Comparison of ENCODE assay signal across 25 mouse cellular contexts in the genomic region with DNA sequence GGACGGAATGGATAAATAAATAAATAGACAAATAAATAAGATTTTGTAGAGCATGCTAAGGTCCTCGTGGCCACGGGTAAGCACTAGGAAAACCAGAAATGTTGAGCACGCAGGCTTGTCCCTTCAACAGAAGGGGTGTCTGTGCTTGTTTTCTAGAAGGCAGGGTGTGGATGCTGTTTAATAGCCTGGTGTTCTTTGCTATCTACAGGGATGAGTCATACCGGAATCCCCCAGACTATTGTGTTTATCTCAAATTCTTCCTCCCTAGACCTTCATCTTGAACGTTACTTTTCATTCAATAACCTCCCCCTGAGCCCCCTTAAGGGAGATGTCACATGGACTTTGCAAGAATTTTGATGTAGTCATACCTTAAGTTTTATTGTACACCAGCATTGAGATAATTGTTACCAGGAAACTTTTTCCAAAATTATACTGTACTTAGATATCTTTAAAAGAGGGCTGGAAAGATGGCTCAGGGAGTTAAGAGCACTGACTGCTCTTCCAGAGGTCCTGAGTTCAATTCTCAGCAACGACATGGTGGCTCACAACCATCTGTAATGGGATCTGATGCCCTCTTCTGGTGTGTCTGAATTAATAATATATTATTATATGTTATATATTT. TPM values are rescaled to one million over a fixed set of nuclear protein-coding genes. Genes with fewer than 3 reads are reported as not detected.
A peak's percentile ranks its signal among the peaks of the same experiment; 100 is the strongest.
DNase-seq lines count a peak whose midpoint lies in the region; ATAC-seq and TF ChIP-seq lines count a peak whose summit lies in the region.
"Had no signal": no experiment of that assay in that cellular context is flagged by ENCODE, and none has a peak within 500 bp of the region (broad histone marks: within the 10 kb centered on the region; RNA-seq: fewer than 3 reads in every experiment).

No protein-coding gene starts in this region.

- H3K36me3 ChIP-seq in MEL (ENCODE audit: control insufficient read depth in 1 of 2, insufficient read depth in 2 of 2, low read length in 2 of 2), result peaks cover 0 to 25% of the 10 kb centered on the region in 2 experiments; a peak in 2 of 4 replicates
- H3K36me3 ChIP-seq in intestine, embryonic 16.5 days (ENCODE audit: control insufficient read depth, insufficient read depth, low read length), result no peaks in the 10 kb centered on the region
- no peaks in the 10 kb centered on the region for H3K36me3 ChIP-seq in midbrain, embryonic 10.5 days
- H3K36me3 ChIP-seq: embryonic facial prominence, embryonic 13.5 days; embryonic facial prominence, embryonic 15.5 days; forebrain, embryonic 10.5 days; forebrain, embryonic 12.5 days; G1E had no signal

- peak; percentile 82 to 98 for TF ChIP-seq EP300 in MEL (IDR thresholded peaks at IDR 0.05; ENCODE audit: low read depth in 1 of 2, low read length in 2 of 2)

- no peak overlapping the region for H3K4me2 ChIP-seq in intestine, embryonic 16.5 days (ENCODE audit: low read depth, low read length)
- H3K4me2 ChIP-seq: embryonic facial prominence, embryonic 13.5 days; embryonic facial prominence, embryonic 15.5 days; forebrain, embryonic 12.5 days had no signal

- peak overlapping the region in 1 of 2 experiments; percentile 21; a peak in 3 of 4 replicates for H3K4me3 ChIP-seq in MEL (ENCODE audit: control insufficient read depth in 1 of 2, insufficient read depth in 1 of 2, low read depth in 2 of 2, low read length in 2 of 2)
- no peak overlapping the region for H3K4me3 ChIP-seq in intestine, embryonic 16.5 days (ENCODE audit: low read length)
- H3K4me3 ChIP-seq in midbrain, embryonic 10.5 days, result no peak overlapping the region
- H3K4me3 ChIP-seq: embryonic facial prominence, embryonic 13.5 days; embryonic facial prominence, embryonic 15.5 days; erythroblast, embryonic 14.5 days; forebrain, embryonic 10.5 days; forebrain, embryonic 12.5 days had no signal

- H3K4me1 ChIP-seq in MEL (ENCODE audit: control insufficient read depth in 1 of 2, insufficient read depth in 2 of 2, low read length in 2 of 2), result peaks cover 15 to 21% of the 10 kb centered on the region in 2 experiments
- H3K4me1 ChIP-seq in intestine, embryonic 16.5 days (ENCODE audit: control insufficient read depth, insufficient read depth, low read length), result no peaks in the 10 kb centered on the region
- H3K4me1 ChIP-seq in midbrain, embryonic 10.5 days, result peaks cover 7% of the 10 kb centered on the region

- no peaks in the 10 kb centered on the region for H3K9me3 ChIP-seq in MEL (replicated peaks; ENCODE audit: insufficient read depth, low read length)
- H3K9me3 ChIP-seq in intestine, embryonic 16.5 days (ENCODE audit: control insufficient read depth, low read length), result no peaks in the 10 kb centered on the region
- H3K9me3 ChIP-seq in midbrain, embryonic 10.5 days (replicated peaks), result no peaks in the 10 kb centered on the region
- H3K9me3 ChIP-seq: embryonic facial prominence, embryonic 13.5 days; embryonic facial prominence, embryonic 15.5 days; forebrain, embryonic 10.5 days; forebrain, embryonic 12.5 days; G1E had no signal

- DNase-seq in 3T3-L1 (ENCODE audit: low read depth, low spot score) (peak; percentile 48), A20 (ENCODE audit: low read depth, low spot score) (peak; percentile 41), MEL (ENCODE audit: low read depth, low spot score) (peak; percentile 91)
- DNase-seq in induced T-regulatory cell, adult 2 months (ENCODE audit: low read depth), result peak; percentile 51
- DNase-seq in frontal cortex, postnatal 25 days (ENCODE audit: low spot score in 2 of 2), result no peak
- DNase-seq in midbrain, embryonic 10.5 days (ENCODE audit: low spot score), result no peak
- DNase-seq: adrenal gland, adult 8-10 months; cerebellum, adult 18-20 months; cerebellum, adult 8-10 months; cerebellum, adult 9-11 months; cerebellum, postnatal 36 days; embryo, embryonic 11 days had no signal

- no peak for ATAC-seq in intestine, embryonic 16.5 days
- ATAC-seq: activated CD4-positive, CD25-positive, alpha-beta regulatory T cell, adult 4 months; forebrain, embryonic 14.5 days; forebrain, embryonic 16.5 days; Patski had no signal

- H3K27ac ChIP-seq in MEL (ENCODE audit: control insufficient read depth, low read depth, low read length), result peak overlapping the region; percentile 85
- no peak overlapping the region for H3K27ac ChIP-seq in intestine, embryonic 16.5 days (ENCODE audit: low read length)
- no peak overlapping the region for H3K27ac ChIP-seq in midbrain, embryonic 10.5 days (replicated peaks)
- H3K27ac ChIP-seq: embryonic facial prominence, embryonic 13.5 days; embryonic facial prominence, embryonic 15.5 days; forebrain, embryonic 10.5 days; forebrain, embryonic 12.5 days had no signal

- TF ChIP-seq CTCF in MEL (IDR thresholded peaks at IDR 0.05 in 2 of 3, conservative IDR thresholded peaks at IDR 0.05 in 1 of 3; ENCODE audit: control insufficient read depth in 1 of 3, insufficient read depth in 1 of 3, low read depth in 2 of 3, low read length in 3 of 3, poor library complexity in 1 of 3, severe bottlenecking in 1 of 3), result no peak

- H3K9ac ChIP-seq in MEL (ENCODE audit: control insufficient read depth, low read depth, low read length, poor library complexity, severe bottlenecking), result peak overlapping the region; percentile 26
- no peak overlapping the region for H3K9ac ChIP-seq in intestine, embryonic 16.5 days (ENCODE audit: low read depth, low read length)
- H3K9ac ChIP-seq: embryonic facial prominence, embryonic 13.5 days; embryonic facial prominence, embryonic 15.5 days; forebrain, embryonic 12.5 days had no signal

- H3K27me3 ChIP-seq in MEL (ENCODE audit: control insufficient read depth in 1 of 2, insufficient read depth in 2 of 2, low read length in 2 of 2), result no peaks in the 10 kb centered on the region
- no peaks in the 10 kb centered on the region for H3K27me3 ChIP-seq in intestine, embryonic 16.5 days (replicated peaks; ENCODE audit: control insufficient read depth, insufficient read depth, low read length)
- H3K27me3 ChIP-seq in midbrain, embryonic 10.5 days (ENCODE audit: low read depth, poor library complexity, severe bottlenecking), result no peaks in the 10 kb centered on the region; the same call in 1 of the 2 replicates
- H3K27me3 ChIP-seq: embryonic facial prominence, embryonic 13.5 days; embryonic facial prominence, embryonic 15.5 days; forebrain, embryonic 12.5 days; Patski had no signal

- WGBS in intestine, embryonic 16.5 days, result 64% methylated on average over 7 of the region's 7 CpGs
- WGBS in midbrain, embryonic 10.5 days, result 86% methylated on average over 7 of the region's 7 CpGs

- H3K79me2 ChIP-seq in MEL (ENCODE audit: control insufficient read depth, insufficient read depth, low read length, poor library complexity), result peaks cover 2% of the 10 kb centered on the region; the same call in 1 of the 2 replicates

- TF ChIP-seq POLR2A in MEL (IDR thresholded peaks at IDR 0.05; ENCODE audit: control insufficient read depth in 1 of 2, insufficient read depth in 1 of 2, low read depth in 1 of 2, low read length in 2 of 2, poor library complexity in 1 of 2), result peak in 1 of 2 experiments; percentile 47; a peak in 1 of 4 replicates

- no peak for TF ChIP-seq RAD21 in MEL (IDR thresholded peaks at IDR 0.05; ENCODE audit: low read depth, low read length)

TF ChIP-seq in MEL, 35 proteins besides CTCF, POLR2A, EP300 and RAD21 (continues in another document):
- TF ChIP-seq MAZ (IDR thresholded peaks at IDR 0.05; ENCODE audit: low read depth, low read length), result peak; percentile 67; the same call in 1 of the 2 replicates
- no peak for TF ChIP-seq MAFK (IDR thresholded peaks at IDR 0.05; ENCODE audit: borderline replicate concordance, low read depth, low read length)
- no peak for TF ChIP-seq SMC3 (IDR thresholded peaks at IDR 0.05; ENCODE audit: low read depth, low read length)
- no peak for TF ChIP-seq KAT2A (conservative IDR thresholded peaks at IDR 0.05; ENCODE audit: low read depth, low read length)
- peak; percentile 86 for TF ChIP-seq SIN3A (IDR thresholded peaks at IDR 0.05; ENCODE audit: low read length)
- peak; percentile 94 for TF ChIP-seq MYC (IDR thresholded peaks at IDR 0.05; ENCODE audit: low read depth, low read length)
- no peak for TF ChIP-seq ELF1 (IDR thresholded peaks at IDR 0.05; ENCODE audit: low read depth, low read length)
- TF ChIP-seq ETS1 (IDR thresholded peaks at IDR 0.05; ENCODE audit: low read depth, low read length), result peak; percentile 82
- TF ChIP-seq RCOR1 (IDR thresholded peaks at IDR 0.05; ENCODE audit: low read depth, low read length), result peak; percentile 65; the same call in 1 of the 2 replicates
- TF ChIP-seq E2F4 (IDR thresholded peaks at IDR 0.05; ENCODE audit: borderline replicate concordance, low read depth, low read length), result no peak
- peak; percentile 88 for TF ChIP-seq MAX (IDR thresholded peaks at IDR 0.05; ENCODE audit: low read length)
- TF ChIP-seq POLR2AphosphoS5 (IDR thresholded peaks at IDR 0.05; ENCODE audit: borderline replicate concordance, low read depth, low read length), result no peak
- TF ChIP-seq BHLHE40 (IDR thresholded peaks at IDR 0.05; ENCODE audit: borderline replicate concordance, low read depth, low read length), result 0 out of 2 replicates have a peak, but pooled peaks have one; percentile 37
- peak; percentile 25; the same call in 1 of the 2 replicates for TF ChIP-seq TAL1 (IDR thresholded peaks at IDR 0.05; ENCODE audit: low read length)
- peak; percentile 63; the same call in 1 of the 2 replicates for TF ChIP-seq HCFC1 (IDR thresholded peaks at IDR 0.05; ENCODE audit: low read depth, low read length)

RNA-seq across cellular contexts. Expression of gene Gm11627, which starts 10.4 kb away (rescaled TPM):
- 0.33 and 0.35 TPM in 2 replicates for total RNA-seq in MEL (2012; rRNA removed)
- polyA plus RNA-seq in MEL (2012; ENCODE audit: insufficient read depth in 1 of 2, insufficient read length in 2 of 2, low read depth in 1 of 2, low replicate concordance in 2 of 2, missing spikeins in 1 of 2), result under 1 TPM in 1 of 2 experiments, not detected in 1; 0.13 TPM
- polyA plus RNA-seq in intestine, embryonic 16.5 days (2015; fragmentation: Nextera tagmentation; extraction: Ambion mirVana), result 14.9 and 15.8 TPM in 2 replicates
- 11.1 and 12.6 TPM in 2 replicates for polyA plus RNA-seq in midbrain, embryonic 10.5 days (2016; fragmentation: Nextera tagmentation; extraction: Ambion mirVana)
- total RNA-seq: adrenal gland, adult 18-20 months; common myeloid progenitor, adult 5-6 weeks; G1E had no signal
- polyA plus RNA-seq: activated CD4-positive, CD25-positive, alpha-beta regulatory T cell, adult 4 months; erythroblast, embryonic 14.5 days; G1E; Patski had no signal

RNA-seq across cellular contexts. Expression of gene Gpatch8, which starts 12.7 kb away (rescaled TPM):
- 17.9 and 20.3 TPM in 2 replicates for total RNA-seq in MEL (2012; rRNA removed)
- polyA plus RNA-seq in MEL (2012; ENCODE audit: insufficient read depth in 1 of 2, insufficient read length in 2 of 2, low read depth in 1 of 2, low replicate concordance in 2 of 2, missing spikeins in 1 of 2), result 10 to 100 TPM; 25.8 to 29.7 TPM
- polyA plus RNA-seq in intestine, embryonic 16.5 days (2015; fragmentation: Nextera tagmentation; extraction: Ambion mirVana), result 31.7 and 34.5 TPM in 2 replicates
- polyA plus RNA-seq in midbrain, embryonic 10.5 days (2016; fragmentation: Nextera tagmentation; extraction: Ambion mirVana), result 65.5 and 73.8 TPM in 2 replicates

RNA-seq across cellular contexts. Expression of gene Fzd2, which starts 35.3 kb away (rescaled TPM):
- total RNA-seq in MEL (2012; rRNA removed), result not detected in 2 replicates
- polyA plus RNA-seq in MEL (2012; ENCODE audit: insufficient read depth in 1 of 2, insufficient read length in 2 of 2, low read depth in 1 of 2, low replicate concordance in 2 of 2, missing spikeins in 1 of 2), result not detected
- 9.4 and 9.8 TPM in 2 replicates for polyA plus RNA-seq in intestine, embryonic 16.5 days (2015; fragmentation: Nextera tagmentation; extraction: Ambion mirVana)
- polyA plus RNA-seq in midbrain, embryonic 10.5 days (2016; fragmentation: Nextera tagmentation; extraction: Ambion mirVana), result 26.5 and 27.9 TPM in 2 replicates
- total RNA-seq: common myeloid progenitor, adult 5-6 weeks; G1E had no signal
- polyA plus RNA-seq: activated CD4-positive, CD25-positive, alpha-beta regulatory T cell, adult 4 months; erythroblast, embryonic 14.5 days; G1E had no signal

Comparison
In these comparisons a context has a peak if more than half of its experiments do, and no peak if none do; other contexts are left out.
1. DNase-seq: peak in 3T3-L1 (single experiment), A20 (single experiment), MEL (single experiment) and induced T-regulatory cell, adult 2 months (single experiment); none in frontal cortex, postnatal 25 days (0 of 2) and midbrain, embryonic 10.5 days (single experiment).
2. RNA of gene Gm11627, which starts 10.4 kb away (polyA plus RNA-seq): 14.9 to 15.8 TPM in intestine, embryonic 16.5 days and 11.1 to 12.6 TPM in midbrain, embryonic 10.5 days; 0.13 TPM in MEL; every median in the first group is over 10 times any median in the second.
3. RNA of gene Fzd2, which starts 35.3 kb away (polyA plus RNA-seq): 26.5 to 27.9 TPM in midbrain, embryonic 10.5 days and 9.4 to 9.8 TPM in intestine, embryonic 16.5 days; not detected in MEL; every median in the first group is over 10 times any median in the second.